Mouse (Mus musculus): Measurements from ENCODE around the gene Sim2.

- no peak for TF ChIP-seq CTCF (IDR thresholded peaks at IDR 0.05; ENCODE audit: extremely low read depth, insufficient read depth, low read length)
- TF ChIP-seq POLR2A (IDR thresholded peaks at IDR 0.05; ENCODE audit: extremely low read depth, insufficient read depth, low read length): no peak
Measured at GRCm38 (mm10) chr16:94164978-94165377, 80.2 kb downstream of the Sim2 start.

Data from cortical plate, adult 2 months (tissue).